Mouse (Mus musculus) G1E (cell line): ENCODE measurements at regions not wholly inside any gene's neighbourhood (a gene's known extent, or its start where the extent isn't known, plus 50 kb on each side); places are given as distances from the start of the nearest gene placed in this dataset.

ENCODE experiments used
- CTCF ChIP-seq: IDR thresholded peaks from 2 replicates; pipeline ENCODE4 v1.5.1; 2012; ENCODE audit warnings: low read depth, low read length, inconsistent platforms, mixed read lengths
- GATA1 ChIP-seq: IDR thresholded peaks from 2 replicates; pipeline ENCODE4 v1.6.1; 2012; ENCODE audit warnings: borderline replicate concordance, low read length, inconsistent platforms, mixed read lengths
- POLR2AphosphoS5 ChIP-seq: IDR thresholded peaks from 2 replicates; pipeline ENCODE4 v1.6.1; 2012; ENCODE audit warnings: low read depth, low read length, inconsistent platforms; ENCODE audit not compliant: insufficient replicate concordance

DNA sequence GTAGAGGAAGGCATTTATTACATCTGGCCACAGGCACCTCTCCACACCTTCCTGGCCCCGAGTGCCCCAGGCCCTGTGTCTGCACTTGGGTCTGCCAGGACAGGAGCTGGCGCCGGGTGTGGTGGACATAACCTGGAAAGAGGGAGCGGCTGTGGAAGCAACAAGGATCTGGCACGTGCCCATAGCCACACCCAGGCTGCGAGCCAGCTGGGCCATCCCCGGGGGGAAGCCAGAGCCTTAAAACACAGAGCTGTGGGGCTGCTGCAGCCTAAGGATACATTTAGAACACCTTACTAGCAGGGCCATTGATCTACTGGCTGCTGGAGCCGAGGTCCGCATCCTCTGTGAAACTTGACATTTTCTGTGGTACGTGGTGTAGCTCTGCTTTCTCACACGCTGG lies 217.0 kb downstream of the Cyp26b1 start:
- no peak for TF ChIP-seq GATA1
- TF ChIP-seq CTCF, result no peak
- TF ChIP-seq POLR2AphosphoS5, result no peak
